8 mouse cellular contexts compared by ENCODE assay signal in the genomic region with DNA sequence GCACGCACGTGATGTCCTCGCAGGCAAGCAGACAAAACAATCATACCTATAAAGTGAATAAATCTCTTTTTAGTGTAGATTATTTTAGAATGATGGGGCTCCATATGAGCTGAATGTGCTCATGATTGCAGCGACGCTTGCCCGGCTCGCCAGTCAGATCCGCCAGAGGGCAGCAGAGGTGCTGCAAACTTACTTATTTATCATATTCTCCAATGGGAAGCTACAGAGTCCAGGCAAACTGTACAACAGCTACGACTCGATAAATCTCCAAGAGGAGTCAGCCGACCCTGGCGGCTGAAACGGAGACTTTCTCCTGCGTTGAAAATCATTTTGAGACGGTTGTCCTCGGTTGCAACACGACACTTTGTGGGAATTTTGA. TPM values are rescaled to one million over a fixed set of nuclear protein-coding genes. Genes with fewer than 3 reads are reported as not detected.
DNase-seq lines count a peak whose midpoint lies in the region; ATAC-seq lines count a peak whose summit lies in the region.

No protein-coding gene starts in this region.

- H3K36me3 ChIP-seq in hindbrain, embryonic 12.5 days = no peaks in the 10 kb centered on the region

- H3K4me2 ChIP-seq in hindbrain, embryonic 12.5 days (replicated peaks) = peak overlapping the region; percentile 61

- H3K4me1 ChIP-seq in hindbrain, embryonic 12.5 days = peaks cover 13% of the 10 kb centered on the region

- peak overlapping the region; percentile 85 for H3K4me3 ChIP-seq in hindbrain, embryonic 12.5 days

- 1% methylated on average over 17 of the region's 17 CpGs for WGBS in hindbrain, embryonic 12.5 days

- no peaks in the 10 kb centered on the region for H3K27me3 ChIP-seq in hindbrain, embryonic 12.5 days

- peak; percentile 21 for ATAC-seq in hindbrain, embryonic 12.5 days (ENCODE audit: low FRiP score)

- 0 out of 2 replicates have a peak overlapping the region, but pooled peaks have one; percentile 24 for H3K9ac ChIP-seq in hindbrain, embryonic 12.5 days

- DNase-seq in Muller cell, postnatal 12 days (ENCODE audit: inconsistent ontology term) = peak; percentile 87
- peak; percentile 79 for DNase-seq in cerebellum, adult 9-11 months
- DNase-seq in frontal cortex, postnatal 10 days (ENCODE audit: low spot score in 2 of 2) = peak; percentile 69 to 83
- peak; percentile 85 to 90 for DNase-seq in layer of hippocampus, postnatal 14 days (ENCODE audit: low spot score in 2 of 2)
- peak; percentile 91 for DNase-seq in lung, postnatal 14 days
- DNase-seq in retina, adult 2 months (ENCODE audit: low read depth, low spot score) = peak; percentile 64
- DNase-seq in thymus, postnatal 36 days = peak; percentile 87 to 92

- 0 out of 2 replicates have a peak overlapping the region, but pooled peaks have one; percentile 30 for H3K27ac ChIP-seq in hindbrain, embryonic 12.5 days

- H3K9me3 ChIP-seq in hindbrain, embryonic 12.5 days (replicated peaks) = no peaks in the 10 kb centered on the region

RNA-seq across cellular contexts. Expression of gene Cenpc1, which starts 1.2 kb away (rescaled TPM):
- polyA plus RNA-seq in hindbrain, embryonic 12.5 days (2016; fragmentation: Nextera tagmentation; extraction: Ambion mirVana) = 44.8 and 47.6 TPM in 2 replicates
- total RNA-seq in layer of hippocampus, postnatal 14 days (2021) = 10 to 100 TPM; 20.6 to 24.1 TPM

RNA-seq across cellular contexts. Expression of gene Stap1, which starts 5.0 kb away (rescaled TPM):
- polyA plus RNA-seq in hindbrain, embryonic 12.5 days (2016; fragmentation: Nextera tagmentation; extraction: Ambion mirVana) = 0.22 and 0.40 TPM in 2 replicates
- total RNA-seq in layer of hippocampus, postnatal 14 days (2021) = not detected

Comparison
In these comparisons a context has a peak if more than half of its experiments do, and no peak if none do; other contexts are left out.
1. Peak in every context shown above with its lines: DNase-seq, ATAC-seq, H3K4me3 ChIP-seq and H3K27ac ChIP-seq.